In genomic region chr4:142392924-142393323, GRCm38 (mm10) we compare ENCODE assay signal across 9 mouse cellular contexts.
A peak's percentile ranks its signal among the peaks of the same experiment; 100 is the strongest.
DNase-seq lines count a peak whose midpoint lies in the region; ATAC-seq and TF ChIP-seq lines count a peak whose summit lies in the region.
"Had no signal": no experiment of that assay in that cellular context is flagged by ENCODE, and none has a peak within 500 bp of the region (broad histone marks: within the 10 kb centered on the region; RNA-seq: fewer than 3 reads in every experiment).

No protein-coding gene starts in this region.

- TF ChIP-seq EP300 in lung, postnatal 0 days (IDR thresholded peaks at IDR 0.05), result no peak

- no peak for ATAC-seq in midbrain, embryonic 11.5 days (ENCODE audit: low FRiP score)
- ATAC-seq in midbrain, embryonic 15.5 days (replicated peaks), result no peak
- ATAC-seq in lung, postnatal 0 days, result no peak
- no peak for ATAC-seq in monocyte, adult 5-6 weeks (replicated peaks; ENCODE audit: insufficient number of reproducible peaks, low FRiP score, low TSS enrichment, poor library complexity, severe bottlenecking)

- no peaks in the 10 kb centered on the region for H3K9me3 ChIP-seq in midbrain, embryonic 11.5 days (ENCODE audit: control insufficient read depth, low read length)
- no peaks in the 10 kb centered on the region for H3K9me3 ChIP-seq in midbrain, embryonic 15.5 days
- no peaks in the 10 kb centered on the region for H3K9me3 ChIP-seq in lung, postnatal 0 days (ENCODE audit: low read length)
- H3K9me3 ChIP-seq: embryonic facial prominence, embryonic 15.5 days had no signal

- 67% methylated on average over 2 of the region's 2 CpGs for WGBS in midbrain, embryonic 11.5 days
- WGBS in midbrain, embryonic 15.5 days, result 56% methylated on average over 2 of the region's 2 CpGs
- WGBS in lung, postnatal 0 days, result 24% methylated on average over 2 of the region's 2 CpGs

- no peak overlapping the region for H3K27ac ChIP-seq in midbrain, embryonic 11.5 days (ENCODE audit: low read depth, low read length)
- H3K27ac ChIP-seq in midbrain, embryonic 15.5 days, result no peak overlapping the region
- no peak overlapping the region for H3K27ac ChIP-seq in lung, postnatal 0 days (ENCODE audit: low read length)
- H3K27ac ChIP-seq: embryonic facial prominence, embryonic 15.5 days had no signal

- H3K36me3 ChIP-seq in midbrain, embryonic 11.5 days (ENCODE audit: control insufficient read depth, insufficient read depth, low read length), result no peaks in the 10 kb centered on the region
- H3K36me3 ChIP-seq in midbrain, embryonic 15.5 days (replicated peaks), result no peaks in the 10 kb centered on the region
- no peaks in the 10 kb centered on the region for H3K36me3 ChIP-seq in lung, postnatal 0 days (ENCODE audit: insufficient read depth, low read length)
- H3K36me3 ChIP-seq: embryonic facial prominence, embryonic 15.5 days had no signal

- peak; percentile 30 to 81 for DNase-seq in adrenal gland, adult (ENCODE audit: inconsistent age in 2 of 2, low spot score in 1 of 2)
- no peak for DNase-seq in adrenal gland, postnatal 25 days
- DNase-seq in midbrain, embryonic 11.5 days (ENCODE audit: low spot score, missing footprints), result peak; percentile 91
- peak; percentile 17 for DNase-seq in embryo, embryonic 11.5 days (ENCODE audit: low read depth, low spot score)
- peak; percentile 22 to 60 for DNase-seq in kidney, postnatal 36 days
- peak; percentile 44 for DNase-seq in lung, postnatal 0 days (ENCODE audit: low spot score)

- H3K9ac ChIP-seq in midbrain, embryonic 11.5 days (ENCODE audit: low read length), result no peak overlapping the region
- H3K9ac ChIP-seq in midbrain, embryonic 15.5 days, result no peak overlapping the region
- no peak overlapping the region for H3K9ac ChIP-seq in lung, postnatal 0 days (replicated peaks; ENCODE audit: low read depth)
- H3K9ac ChIP-seq: embryonic facial prominence, embryonic 15.5 days had no signal

- no peak overlapping the region for H3K4me3 ChIP-seq in midbrain, embryonic 11.5 days (ENCODE audit: low read depth, low read length)
- H3K4me3 ChIP-seq in midbrain, embryonic 15.5 days, result no peak overlapping the region
- H3K4me3 ChIP-seq in lung, postnatal 0 days (ENCODE audit: low read depth, low read length), result no peak overlapping the region
- H3K4me3 ChIP-seq: embryonic facial prominence, embryonic 15.5 days had no signal

- TF ChIP-seq CTCF in lung, postnatal 0 days (IDR thresholded peaks at IDR 0.05), result peak; percentile 80

- no peak overlapping the region for H3K4me2 ChIP-seq in midbrain, embryonic 11.5 days
- H3K4me2 ChIP-seq in midbrain, embryonic 15.5 days, result no peak overlapping the region
- no peak overlapping the region for H3K4me2 ChIP-seq in lung, postnatal 0 days (replicated peaks; ENCODE audit: low read depth, low read length)
- H3K4me2 ChIP-seq: embryonic facial prominence, embryonic 15.5 days had no signal

- no peaks in the 10 kb centered on the region for H3K4me1 ChIP-seq in midbrain, embryonic 11.5 days (ENCODE audit: control insufficient read depth, insufficient read depth, low read length)
- H3K4me1 ChIP-seq in midbrain, embryonic 15.5 days, result 0 out of 2 replicates have a peak, but pooled peaks cover 6% of the 10 kb centered on the region
- no peaks in the 10 kb centered on the region for H3K4me1 ChIP-seq in lung, postnatal 0 days (ENCODE audit: insufficient read depth, low read depth, low read length)

- H3K27me3 ChIP-seq in midbrain, embryonic 11.5 days (ENCODE audit: control insufficient read depth, insufficient read depth, low read length), result no peaks in the 10 kb centered on the region
- no peaks in the 10 kb centered on the region for H3K27me3 ChIP-seq in midbrain, embryonic 15.5 days (replicated peaks)
- H3K27me3 ChIP-seq in lung, postnatal 0 days (replicated peaks; ENCODE audit: insufficient read depth, low read length), result no peaks in the 10 kb centered on the region
- H3K27me3 ChIP-seq: embryonic facial prominence, embryonic 15.5 days had no signal
